Mouse (Mus musculus): ENCODE results near the gene Slc22a1. TPM values are rescaled to one million over a fixed set of nuclear protein-coding genes. Genes with fewer than 3 reads are reported as not detected.

The Slc22a1 gene
- polyA plus RNA-seq, 1 experiment = not detected

GRCm38 (mm10) chr17:12710976-12711375, 35.3 kb upstream of the Slc22a1 start:
- no peak overlapping the region for H3K9ac ChIP-seq (ENCODE audit: low read depth, poor library complexity, severe bottlenecking)
- peaks cover 5% of the 10 kb centered on the region; the same call in 1 of the 2 replicates for H3K36me3 ChIP-seq (ENCODE audit: control insufficient read depth, insufficient read depth, low read length, poor library complexity, severe bottlenecking)
- TF ChIP-seq POLR2A (IDR thresholded peaks at IDR 0.05; ENCODE audit: insufficient read depth, low read length) (no peak), EP300 (IDR thresholded peaks at IDR 0.05; ENCODE audit: insufficient read depth, low read depth, low read length) (no peak), CTCF (IDR thresholded peaks at IDR 0.05; ENCODE audit: low read depth, low read length) (no peak)
- no peaks in the 10 kb centered on the region for H3K4me1 ChIP-seq (ENCODE audit: control insufficient read depth, insufficient read depth, low read length)
- H3K27me3 ChIP-seq (ENCODE audit: control insufficient read depth, insufficient read depth, low read length, poor library complexity, severe bottlenecking) = no peaks in the 10 kb centered on the region
- H3K9me3 ChIP-seq (replicated peaks; ENCODE audit: control insufficient read depth, insufficient read depth, low read length, poor library complexity, severe bottlenecking) = no peaks in the 10 kb centered on the region
- no peak overlapping the region for H3K4me3 ChIP-seq (ENCODE audit: low read depth, low read length)
- no peak overlapping the region for H3K27ac ChIP-seq (ENCODE audit: insufficient read depth, low read length)

GRCm38 (mm10) chr17:12710050-12710780, 34.6 kb upstream of the Slc22a1 start:
- TF ChIP-seq POLR2A (IDR thresholded peaks at IDR 0.05; ENCODE audit: insufficient read depth, low read length) (no peak), EP300 (IDR thresholded peaks at IDR 0.05; ENCODE audit: insufficient read depth, low read depth, low read length) (no peak), CTCF (IDR thresholded peaks at IDR 0.05; ENCODE audit: low read depth, low read length) (no peak)
- no peak overlapping the region for H3K27ac ChIP-seq (ENCODE audit: insufficient read depth, low read length)
- H3K4me1 ChIP-seq (ENCODE audit: control insufficient read depth, insufficient read depth, low read length) = no peaks in the 10 kb centered on the region
- no peak overlapping the region for H3K4me3 ChIP-seq (ENCODE audit: low read depth, low read length)
- no peak overlapping the region for H3K9ac ChIP-seq (ENCODE audit: low read depth, poor library complexity, severe bottlenecking)
- no peaks in the 10 kb centered on the region for H3K9me3 ChIP-seq (replicated peaks; ENCODE audit: control insufficient read depth, insufficient read depth, low read length, poor library complexity, severe bottlenecking)
- H3K27me3 ChIP-seq (ENCODE audit: control insufficient read depth, insufficient read depth, low read length, poor library complexity, severe bottlenecking) = no peaks in the 10 kb centered on the region
- peaks cover 3% of the 10 kb centered on the region; the same call in 1 of the 2 replicates for H3K36me3 ChIP-seq (ENCODE audit: control insufficient read depth, insufficient read depth, low read length, poor library complexity, severe bottlenecking)

- no peaks in the 10 kb centered on the region for H3K36me3 ChIP-seq (ENCODE audit: control insufficient read depth, insufficient read depth, low read length, poor library complexity, severe bottlenecking)
Observed at GRCm38 (mm10) chr17:12708398-12708797, 32.8 kb upstream of the Slc22a1 start.

GRCm38 (mm10) chr17:12706590-12707049, 31.0 kb upstream of the Slc22a1 start:
- no peaks in the 10 kb centered on the region for H3K27me3 ChIP-seq (ENCODE audit: control insufficient read depth, insufficient read depth, low read length, poor library complexity, severe bottlenecking)
- no peak overlapping the region for H3K27ac ChIP-seq (ENCODE audit: insufficient read depth, low read length)
- H3K4me1 ChIP-seq (ENCODE audit: control insufficient read depth, insufficient read depth, low read length) = no peaks in the 10 kb centered on the region
- H3K9me3 ChIP-seq (replicated peaks; ENCODE audit: control insufficient read depth, insufficient read depth, low read length, poor library complexity, severe bottlenecking) = no peaks in the 10 kb centered on the region
- TF ChIP-seq POLR2A (IDR thresholded peaks at IDR 0.05; ENCODE audit: insufficient read depth, low read length) = no peak
- no peak for TF ChIP-seq CTCF (IDR thresholded peaks at IDR 0.05; ENCODE audit: low read depth, low read length)
- no peak for TF ChIP-seq EP300 (IDR thresholded peaks at IDR 0.05; ENCODE audit: insufficient read depth, low read depth, low read length)
- peaks cover 4% of the 10 kb centered on the region; the same call in 1 of the 2 replicates for H3K36me3 ChIP-seq (ENCODE audit: control insufficient read depth, insufficient read depth, low read length, poor library complexity, severe bottlenecking)
- H3K9ac ChIP-seq (ENCODE audit: low read depth, poor library complexity, severe bottlenecking) = no peak overlapping the region
- no peak overlapping the region for H3K4me3 ChIP-seq (ENCODE audit: low read depth, low read length)

More at GRCm38 (mm10) chr17:12708398-12708797, 32.8 kb upstream of the Slc22a1 start:
- Histone ChIP-seq H3K4me3 (ENCODE audit: low read depth, low read length) (no peak overlapping the region), H3K9me3 (replicated peaks; ENCODE audit: control insufficient read depth, insufficient read depth, low read length, poor library complexity, severe bottlenecking) (no peaks in the 10 kb centered on the region), H3K27ac (ENCODE audit: insufficient read depth, low read length) (no peak overlapping the region), H3K27me3 (ENCODE audit: control insufficient read depth, insufficient read depth, low read length, poor library complexity, severe bottlenecking) (no peaks in the 10 kb centered on the region), H3K9ac (ENCODE audit: low read depth, poor library complexity, severe bottlenecking) (no peak overlapping the region), H3K4me1 (ENCODE audit: control insufficient read depth, insufficient read depth, low read length) (no peaks in the 10 kb centered on the region)
- TF ChIP-seq CTCF (IDR thresholded peaks at IDR 0.05; ENCODE audit: low read depth, low read length) (no peak), POLR2A (IDR thresholded peaks at IDR 0.05; ENCODE audit: insufficient read depth, low read length) (no peak), EP300 (IDR thresholded peaks at IDR 0.05; ENCODE audit: insufficient read depth, low read depth, low read length) (no peak)

- Histone ChIP-seq H3K4me3 (ENCODE audit: low read depth, low read length) (no peak overlapping the region), H3K27me3 (ENCODE audit: control insufficient read depth, insufficient read depth, low read length, poor library complexity, severe bottlenecking) (no peaks in the 10 kb centered on the region), H3K27ac (ENCODE audit: insufficient read depth, low read length) (no peak overlapping the region), H3K36me3 (ENCODE audit: control insufficient read depth, insufficient read depth, low read length, poor library complexity, severe bottlenecking) (peaks cover 6% of the 10 kb centered on the region; the same call in 1 of the 2 replicates), H3K9me3 (replicated peaks; ENCODE audit: control insufficient read depth, insufficient read depth, low read length, poor library complexity, severe bottlenecking) (no peaks in the 10 kb centered on the region), H3K9ac (ENCODE audit: low read depth, poor library complexity, severe bottlenecking) (no peak overlapping the region), H3K4me1 (ENCODE audit: control insufficient read depth, insufficient read depth, low read length) (no peaks in the 10 kb centered on the region)
- TF ChIP-seq CTCF (IDR thresholded peaks at IDR 0.05; ENCODE audit: low read depth, low read length) = no peak
- TF ChIP-seq POLR2A (IDR thresholded peaks at IDR 0.05; ENCODE audit: insufficient read depth, low read length) = no peak
- no peak for TF ChIP-seq EP300 (IDR thresholded peaks at IDR 0.05; ENCODE audit: insufficient read depth, low read depth, low read length)
Observed at GRCm38 (mm10) chr17:12702901-12703300, 27.3 kb upstream of the Slc22a1 start.

- Histone ChIP-seq H3K36me3 (ENCODE audit: control insufficient read depth, insufficient read depth, low read length, poor library complexity, severe bottlenecking) (peaks cover 8% of the 10 kb centered on the region), H3K9me3 (replicated peaks; ENCODE audit: control insufficient read depth, insufficient read depth, low read length, poor library complexity, severe bottlenecking) (no peaks in the 10 kb centered on the region), H3K9ac (ENCODE audit: low read depth, poor library complexity, severe bottlenecking) (no peak overlapping the region), H3K27me3 (ENCODE audit: control insufficient read depth, insufficient read depth, low read length, poor library complexity, severe bottlenecking) (no peaks in the 10 kb centered on the region), H3K4me1 (ENCODE audit: control insufficient read depth, insufficient read depth, low read length) (no peaks in the 10 kb centered on the region), H3K27ac (ENCODE audit: insufficient read depth, low read length) (no peak overlapping the region), H3K4me3 (ENCODE audit: low read depth, low read length) (no peak overlapping the region)
- no peak for TF ChIP-seq CTCF (IDR thresholded peaks at IDR 0.05; ENCODE audit: low read depth, low read length)
- no peak for TF ChIP-seq POLR2A (IDR thresholded peaks at IDR 0.05; ENCODE audit: insufficient read depth, low read length)
- no peak for TF ChIP-seq EP300 (IDR thresholded peaks at IDR 0.05; ENCODE audit: insufficient read depth, low read depth, low read length)
Observed at GRCm38 (mm10) chr17:12700373-12700772, 24.7 kb upstream of the Slc22a1 start.

Data from ES-Bruce4 (cell line).